Mouse (Mus musculus): ENCODE data around the gene Triobp.

DNA sequence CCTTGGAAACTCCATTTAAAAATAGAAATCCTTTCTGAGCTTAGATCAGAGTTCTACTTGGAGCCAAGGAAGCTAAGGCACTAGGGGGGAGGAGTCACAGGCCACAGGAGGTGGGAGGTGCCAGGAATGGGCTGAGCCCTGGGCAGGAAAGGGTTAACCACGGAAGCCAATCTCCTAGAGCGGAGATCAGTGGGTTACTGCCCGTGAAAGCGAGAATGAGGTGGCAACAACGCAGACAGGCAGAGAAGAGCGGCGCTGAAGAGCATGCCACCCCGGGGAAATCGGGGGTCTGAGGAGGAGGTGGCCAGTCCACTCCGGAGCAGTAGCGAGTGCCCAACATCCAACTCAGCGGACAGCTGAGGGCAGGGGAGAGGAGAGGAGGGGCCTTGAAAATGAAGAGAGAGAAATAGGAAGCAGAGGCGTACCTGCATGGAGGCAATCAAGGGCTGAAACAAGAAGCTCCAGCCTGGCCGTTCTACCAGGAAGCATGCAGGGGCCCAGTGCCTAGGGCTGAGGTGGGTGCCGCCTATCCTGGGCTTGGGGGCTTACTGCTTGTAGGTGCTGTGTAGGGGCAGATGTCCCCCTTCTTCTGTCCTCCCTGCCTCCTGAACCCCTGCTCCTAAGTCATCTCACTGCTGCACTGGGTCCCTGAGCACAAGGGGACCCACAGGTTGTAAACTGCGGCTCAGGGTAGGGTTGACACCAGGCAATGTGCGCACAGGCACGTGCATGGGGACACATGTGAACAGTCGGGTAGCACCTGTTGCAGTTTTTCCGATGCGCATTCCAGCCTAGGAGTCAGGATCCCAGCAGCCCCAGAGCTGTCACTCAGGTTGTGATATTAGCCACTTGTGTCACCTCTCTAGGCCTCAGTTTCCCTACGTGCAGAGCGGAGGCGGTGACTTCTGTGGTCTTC is 93.2 kb downstream of the Triobp start:
- TF ChIP-seq CTCF (IDR thresholded peaks at IDR 0.05; ENCODE audit: control insufficient read depth, insufficient read depth, insufficient read length) = no peak
- no peak for TF ChIP-seq MAX (IDR thresholded peaks at IDR 0.05)
- no peak for TF ChIP-seq MYOG (IDR thresholded peaks at IDR 0.05; ENCODE audit: control insufficient read depth, extremely low read depth, insufficient read length)
- TF ChIP-seq FOSL1 (IDR thresholded peaks at IDR 0.05; ENCODE audit: insufficient read depth, low read length, poor library complexity, severe bottlenecking) = no peak
- no peak for TF ChIP-seq USF1 (IDR thresholded peaks at IDR 0.05; ENCODE audit: low read depth)
- no peak for TF ChIP-seq MYOD1 (IDR thresholded peaks at IDR 0.05; ENCODE audit: control insufficient read depth, insufficient read length, low read depth)
- no peak for TF ChIP-seq CEBPB (IDR thresholded peaks at IDR 0.05; ENCODE audit: low read depth)

Measured in C2C12 (cell line).